Mouse (Mus musculus): ENCODE data around the gene Ell. TPM values are rescaled to one million over a fixed set of nuclear protein-coding genes. Genes with fewer than 3 reads are reported as not detected.

The Ell gene
- polyA plus RNA-seq, 1 experiment from 2014 or later, result 18.8 TPM

DNA sequence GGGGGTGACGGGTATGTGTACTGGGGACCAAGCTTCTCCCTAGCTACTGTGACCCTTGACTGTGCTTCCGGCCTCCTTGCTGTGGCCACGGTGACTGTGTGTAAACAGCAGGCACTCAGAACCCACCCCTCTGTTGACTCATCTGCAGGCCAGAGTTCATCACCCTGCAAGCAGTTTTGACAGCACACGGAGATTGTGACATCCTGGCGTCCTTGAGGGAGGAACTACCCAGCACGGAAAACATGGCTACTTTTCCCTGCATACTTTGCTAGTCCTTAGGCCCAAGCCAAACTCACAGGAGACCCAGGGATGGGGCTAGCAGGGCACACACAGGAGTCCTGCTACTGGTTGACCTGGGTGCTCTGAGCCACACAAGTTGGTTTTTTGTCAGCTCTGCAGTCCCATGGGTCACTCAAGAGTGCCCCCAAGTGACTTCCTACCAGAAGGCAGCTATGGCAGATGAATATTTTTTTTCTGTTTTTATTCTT is 5.0 kb downstream of the Ell start:
- H3K27ac ChIP-seq, result no peak overlapping the region
- no peak overlapping the region for H3K9ac ChIP-seq
- WGBS, result 81% methylated on average over 6 of the region's 6 CpGs

DNA sequence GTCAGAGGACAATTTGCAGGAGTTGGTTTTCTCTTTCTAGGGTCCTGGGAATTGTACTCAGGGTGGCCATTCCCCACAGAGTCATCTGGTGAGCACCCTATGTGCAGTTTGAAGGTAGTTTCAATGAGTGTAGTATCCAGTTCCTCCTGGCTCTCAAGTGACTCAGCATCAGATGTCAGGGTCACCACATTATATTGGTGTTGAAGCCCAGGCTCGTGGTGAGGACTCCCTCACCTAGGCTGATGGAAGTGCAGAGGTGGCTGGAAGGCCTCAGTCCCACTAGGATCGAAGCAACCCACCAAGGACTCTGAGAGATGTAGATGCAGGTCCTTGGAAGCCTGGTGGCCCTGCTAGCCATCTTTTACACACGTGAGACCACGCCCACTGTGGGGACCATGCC is 7.2 kb downstream of the Ell start:
- H3K27me3 ChIP-seq, result no peaks in the 10 kb centered on the region
- no peak overlapping the region for H3K4me3 ChIP-seq (replicated peaks)
- peaks cover 17% of the 10 kb centered on the region for H3K4me1 ChIP-seq
- no peak overlapping the region for H3K4me2 ChIP-seq
- no peak overlapping the region for H3K9ac ChIP-seq
- ATAC-seq (ENCODE audit: low FRiP score), result no peak
- no peak overlapping the region for H3K27ac ChIP-seq
- WGBS, result 89% methylated on average over 4 of the region's 4 CpGs
- H3K9me3 ChIP-seq, result no peaks in the 10 kb centered on the region
- H3K36me3 ChIP-seq (replicated peaks), result no peaks in the 10 kb centered on the region

More for the DNA sequence above, 5.0 kb downstream of the Ell start:
- Histone ChIP-seq H3K9me3 (no peaks in the 10 kb centered on the region), H3K4me3 (replicated peaks) (no peak overlapping the region), H3K27me3 (no peaks in the 10 kb centered on the region), H3K4me2 (no peak overlapping the region), H3K36me3 (replicated peaks) (no peaks in the 10 kb centered on the region), H3K4me1 (peaks cover 33% of the 10 kb centered on the region)
- ATAC-seq (ENCODE audit: low FRiP score), result no peak

GRCm38 (mm10) chr8:70547762-70548161 is 8.5 kb downstream of the Ell start:
- Histone ChIP-seq H3K4me3 (replicated peaks) (no peak overlapping the region), H3K36me3 (replicated peaks) (no peaks in the 10 kb centered on the region), H3K27me3 (no peaks in the 10 kb centered on the region), H3K4me1 (peaks cover 12% of the 10 kb centered on the region), H3K9ac (no peak overlapping the region), H3K9me3 (no peaks in the 10 kb centered on the region), H3K27ac (no peak overlapping the region), H3K4me2 (no peak overlapping the region)
- WGBS, result 94% methylated on average over 6 of the region's 6 CpGs
- ATAC-seq (ENCODE audit: low FRiP score), result no peak

GRCm38 (mm10) chr8:70549412-70550184 is 10.3 kb downstream of the Ell start:
- 94% methylated on average over 10 of the region's 10 CpGs for WGBS
- no peak for ATAC-seq (ENCODE audit: low FRiP score)
- H3K27ac ChIP-seq, result no peak overlapping the region

GRCm38 (mm10) chr8:70551558-70552161 is 12.4 kb downstream of the Ell start:
- WGBS, result 87% methylated on average over 3 of the region's 3 CpGs
- ATAC-seq (ENCODE audit: low FRiP score), result no peak
- H3K4me3 ChIP-seq (replicated peaks), result no peak overlapping the region

More at GRCm38 (mm10) chr8:70549412-70550184, 10.3 kb downstream of the Ell start:
- Histone ChIP-seq H3K9ac (no peak overlapping the region), H3K36me3 (replicated peaks) (no peaks in the 10 kb centered on the region), H3K4me3 (replicated peaks) (no peak overlapping the region), H3K4me2 (no peak overlapping the region), H3K4me1 (0 out of 2 replicates have a peak, but pooled peaks cover 4% of the 10 kb centered on the region), H3K9me3 (no peaks in the 10 kb centered on the region), H3K27me3 (no peaks in the 10 kb centered on the region)

DNA sequence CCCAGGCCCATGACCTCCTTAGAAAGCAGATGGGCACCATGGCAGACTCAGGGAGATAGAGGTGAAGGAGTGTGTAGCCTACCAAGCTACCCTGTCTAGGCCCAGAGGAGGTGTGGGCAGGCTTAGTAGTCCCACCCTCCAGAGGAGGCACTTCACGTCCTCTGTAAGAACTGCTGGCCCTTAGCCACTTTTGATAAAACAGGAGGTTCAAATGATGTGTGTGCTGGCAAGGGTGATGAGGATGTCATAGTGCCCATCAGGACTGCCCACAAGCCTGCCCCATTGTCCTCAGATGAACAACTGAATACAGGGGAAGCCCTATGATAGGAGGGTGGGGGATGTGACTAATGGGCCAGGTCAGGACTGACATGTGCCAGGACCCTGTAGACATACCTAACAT is 13.6 kb downstream of the Ell start:
- H3K27ac ChIP-seq, result no peak overlapping the region
- H3K4me2 ChIP-seq, result no peak overlapping the region
- H3K4me1 ChIP-seq, result 0 out of 2 replicates have a peak, but pooled peaks cover 4% of the 10 kb centered on the region
- 69% methylated on average over 1 of the region's 1 CpGs for WGBS
- ATAC-seq (ENCODE audit: low FRiP score), result no peak
- no peaks in the 10 kb centered on the region for H3K27me3 ChIP-seq
- H3K9me3 ChIP-seq, result no peaks in the 10 kb centered on the region
- H3K9ac ChIP-seq, result no peak overlapping the region
- no peaks in the 10 kb centered on the region for H3K36me3 ChIP-seq (replicated peaks)
- H3K4me3 ChIP-seq (replicated peaks), result no peak overlapping the region

More at GRCm38 (mm10) chr8:70551558-70552161, 12.4 kb downstream of the Ell start:
- Histone ChIP-seq H3K4me2 (no peak overlapping the region), H3K9ac (no peak overlapping the region), H3K9me3 (no peaks in the 10 kb centered on the region), H3K4me1 (0 out of 2 replicates have a peak, but pooled peaks cover 4% of the 10 kb centered on the region), H3K27ac (no peak overlapping the region), H3K36me3 (replicated peaks) (no peaks in the 10 kb centered on the region), H3K27me3 (no peaks in the 10 kb centered on the region)

DNA sequence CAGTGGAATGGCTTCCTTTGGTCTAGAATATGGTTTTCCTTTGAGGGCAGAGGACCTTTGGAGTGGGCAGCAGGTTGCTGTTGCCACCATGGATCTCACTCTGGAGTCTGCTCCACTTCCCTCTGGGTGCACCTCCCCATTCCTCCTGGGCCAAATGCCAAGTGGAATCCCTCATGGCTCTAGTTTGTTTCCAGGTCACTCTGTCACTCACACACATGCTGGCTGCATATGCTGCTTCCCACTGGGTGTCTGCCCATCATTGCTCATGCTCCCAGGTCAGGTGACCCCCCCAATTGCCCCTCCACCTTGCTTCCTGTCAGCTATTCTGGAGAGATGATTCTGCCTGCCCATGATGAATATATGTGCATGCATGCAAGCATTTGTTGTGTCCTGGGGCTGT is 14.5 kb downstream of the Ell start:
- Histone ChIP-seq H3K4me2 (no peak overlapping the region), H3K4me1 (0 out of 2 replicates have a peak, but pooled peaks cover 4% of the 10 kb centered on the region), H3K36me3 (replicated peaks) (no peaks in the 10 kb centered on the region), H3K9me3 (no peaks in the 10 kb centered on the region), H3K27me3 (no peaks in the 10 kb centered on the region), H3K9ac (no peak overlapping the region), H3K27ac (no peak overlapping the region), H3K4me3 (replicated peaks) (no peak overlapping the region)
- ATAC-seq (ENCODE audit: low FRiP score), result no peak

GRCm38 (mm10) chr8:70555079-70555747 is 16.0 kb downstream of the Ell start:
- no peak overlapping the region for H3K4me2 ChIP-seq
- 97% methylated on average over 4 of the region's 4 CpGs for WGBS
- no peak overlapping the region for H3K9ac ChIP-seq
- H3K36me3 ChIP-seq (replicated peaks), result no peaks in the 10 kb centered on the region
- ATAC-seq (ENCODE audit: low FRiP score), result no peak
- no peak overlapping the region for H3K4me3 ChIP-seq (replicated peaks)
- no peak overlapping the region for H3K27ac ChIP-seq
- H3K4me1 ChIP-seq, result 0 out of 2 replicates have a peak, but pooled peaks cover 6% of the 10 kb centered on the region
- no peaks in the 10 kb centered on the region for H3K27me3 ChIP-seq
- no peaks in the 10 kb centered on the region for H3K9me3 ChIP-seq

- no peak for ATAC-seq (ENCODE audit: low FRiP score)
- no peak overlapping the region for H3K4me3 ChIP-seq (replicated peaks)
- no peak overlapping the region for H3K4me2 ChIP-seq
- no peaks in the 10 kb centered on the region for H3K36me3 ChIP-seq (replicated peaks)
- H3K9ac ChIP-seq, result no peak overlapping the region
- no peaks in the 10 kb centered on the region for H3K9me3 ChIP-seq
- H3K27me3 ChIP-seq, result no peaks in the 10 kb centered on the region
- WGBS, result 73% methylated on average over 4 of the region's 4 CpGs
- peaks cover 8% of the 10 kb centered on the region; the same call in 1 of the 2 replicates for H3K4me1 ChIP-seq
- no peak overlapping the region for H3K27ac ChIP-seq
These were observed 19.1 kb downstream of the Ell start for GRCm38 (mm10) chr8:70558334-70558733.

DNA sequence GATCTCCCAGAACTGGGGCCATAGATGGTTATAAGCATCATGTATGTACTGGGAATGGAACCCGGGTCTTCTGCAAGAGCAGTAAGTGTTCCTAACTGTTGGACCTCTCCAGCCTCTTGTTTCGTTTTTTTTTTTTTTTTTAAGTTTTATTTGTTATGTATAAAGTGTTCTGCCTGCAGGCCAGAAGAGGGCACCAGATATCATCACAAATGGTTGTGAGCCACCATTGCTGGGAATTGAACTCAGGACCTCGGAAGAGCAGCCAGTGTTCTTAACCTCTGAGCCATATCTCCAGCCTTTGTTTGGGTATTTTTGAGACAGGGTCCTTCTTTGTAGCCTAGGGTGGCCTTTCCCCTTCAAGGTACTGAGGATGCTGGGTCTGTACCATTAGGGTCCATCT is 19.7 kb downstream of the Ell start:
- H3K4me2 ChIP-seq, result no peak overlapping the region
- H3K36me3 ChIP-seq (replicated peaks), result no peaks in the 10 kb centered on the region
- no peak overlapping the region for H3K9ac ChIP-seq
- H3K9me3 ChIP-seq, result no peaks in the 10 kb centered on the region
- H3K27ac ChIP-seq, result no peak overlapping the region
- no peak overlapping the region for H3K4me3 ChIP-seq (replicated peaks)
- 78% methylated on average over 3 of the region's 3 CpGs for WGBS
- H3K27me3 ChIP-seq, result no peaks in the 10 kb centered on the region
- no peak for ATAC-seq (ENCODE audit: low FRiP score)
- peaks cover 6% of the 10 kb centered on the region; the same call in 1 of the 2 replicates for H3K4me1 ChIP-seq

DNA sequence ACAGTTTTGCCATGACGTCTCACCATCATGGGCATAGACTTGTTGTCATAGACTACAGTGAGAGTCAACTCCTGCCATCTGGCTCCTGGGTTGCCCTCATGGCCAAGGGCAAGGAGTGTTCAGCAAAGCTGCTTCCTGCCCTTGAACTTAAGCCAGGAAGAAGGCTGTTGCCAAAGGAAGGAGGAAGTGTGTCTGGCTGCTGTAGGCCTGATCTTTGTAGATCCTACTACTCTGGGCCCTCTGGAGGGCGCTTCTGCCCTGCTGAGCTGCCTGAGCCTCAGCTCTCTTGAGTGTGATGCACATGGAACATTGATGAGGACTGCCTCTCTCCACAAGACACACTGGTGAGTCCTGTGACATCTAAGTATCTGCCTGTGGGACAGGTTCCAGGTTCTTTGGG is 20.8 kb downstream of the Ell start:
- 89% methylated on average over 2 of the region's 2 CpGs for WGBS
- no peak for ATAC-seq (ENCODE audit: low FRiP score)
- H3K27ac ChIP-seq, result no peak overlapping the region

DNA sequence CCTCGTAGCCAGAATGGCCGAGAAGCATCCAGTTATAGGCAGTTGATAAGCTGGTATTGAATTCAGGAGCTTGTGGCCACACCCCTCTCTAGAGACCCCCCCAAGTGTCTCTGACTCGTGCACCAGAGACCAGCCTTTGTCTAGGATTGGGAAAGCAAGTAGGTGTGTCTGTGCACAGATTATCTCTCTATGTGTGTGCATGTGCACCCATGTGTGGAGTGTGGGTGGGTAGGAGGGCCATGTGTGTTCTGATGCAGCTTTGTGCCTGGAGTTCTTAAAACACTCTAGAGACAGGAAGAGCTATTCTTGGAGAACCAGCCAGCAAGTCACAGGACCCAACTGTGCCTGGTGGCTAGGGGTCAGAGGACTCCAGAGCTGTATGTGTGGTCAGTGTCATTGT is 21.3 kb downstream of the Ell start:
- H3K27me3 ChIP-seq, result no peaks in the 10 kb centered on the region
- H3K9ac ChIP-seq, result no peak overlapping the region
- H3K27ac ChIP-seq, result no peak overlapping the region
- 74% methylated on average over 3 of the region's 3 CpGs for WGBS
- H3K36me3 ChIP-seq (replicated peaks), result no peaks in the 10 kb centered on the region
- H3K4me1 ChIP-seq, result peaks cover 6% of the 10 kb centered on the region; the same call in 1 of the 2 replicates
- no peak overlapping the region for H3K4me2 ChIP-seq
- no peaks in the 10 kb centered on the region for H3K9me3 ChIP-seq
- H3K4me3 ChIP-seq (replicated peaks), result no peak overlapping the region
- no peak for ATAC-seq (ENCODE audit: low FRiP score)

More for the DNA sequence above, 20.8 kb downstream of the Ell start:
- Histone ChIP-seq H3K4me3 (replicated peaks) (no peak overlapping the region), H3K27me3 (no peaks in the 10 kb centered on the region), H3K4me1 (peaks cover 6% of the 10 kb centered on the region; the same call in 1 of the 2 replicates), H3K4me2 (no peak overlapping the region), H3K9ac (no peak overlapping the region), H3K9me3 (no peaks in the 10 kb centered on the region), H3K36me3 (replicated peaks) (no peaks in the 10 kb centered on the region)

Measured in forebrain, embryonic 12.5 days (tissue).